Mouse (Mus musculus) G1E (cell line): ENCODE measurements around the gene Rhbdd1.

Source experiments
- CTCF ChIP-seq: IDR thresholded peaks from 2 replicates; pipeline ENCODE4 v1.5.1; 2012; ENCODE audit warnings: low read depth, low read length, inconsistent platforms, mixed read lengths
- TAL1 ChIP-seq: conservative IDR thresholded peaks from 2 replicates; pipeline ENCODE4 v1.6.1; 2012; ENCODE audit warnings: low read depth, low read length, inconsistent platforms, mixed read lengths

DNA sequence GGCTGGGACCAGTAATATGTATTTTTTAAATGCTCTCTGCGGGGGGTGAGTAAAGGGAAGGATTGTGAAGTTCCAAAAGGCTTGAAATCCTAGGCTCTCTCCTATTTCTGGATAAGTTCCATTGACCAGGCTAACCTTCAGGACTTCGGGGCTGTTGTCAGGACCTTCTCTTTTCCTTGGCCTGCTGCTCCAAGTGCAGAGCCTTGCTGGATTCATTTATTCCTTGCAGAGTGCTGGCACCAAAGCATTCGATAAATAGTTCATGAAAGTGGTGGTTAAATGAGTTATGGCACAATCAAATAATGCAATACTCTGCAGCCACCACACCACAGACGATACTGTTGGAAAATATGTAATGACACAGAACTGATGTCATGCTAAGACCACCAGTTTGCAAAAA is 143.1 kb downstream of the Rhbdd1 start:
- no peak for TF ChIP-seq CTCF
- TF ChIP-seq TAL1, result no peak
